Mouse (Mus musculus): ENCODE data around the gene Lyz2.
"Not testable (repeated sequence)": the region's sequence is repeated elsewhere in the genome, so short reads cannot be mapped to it uniquely, and the experiment has no call there.

The Lyz2 gene

DNA sequence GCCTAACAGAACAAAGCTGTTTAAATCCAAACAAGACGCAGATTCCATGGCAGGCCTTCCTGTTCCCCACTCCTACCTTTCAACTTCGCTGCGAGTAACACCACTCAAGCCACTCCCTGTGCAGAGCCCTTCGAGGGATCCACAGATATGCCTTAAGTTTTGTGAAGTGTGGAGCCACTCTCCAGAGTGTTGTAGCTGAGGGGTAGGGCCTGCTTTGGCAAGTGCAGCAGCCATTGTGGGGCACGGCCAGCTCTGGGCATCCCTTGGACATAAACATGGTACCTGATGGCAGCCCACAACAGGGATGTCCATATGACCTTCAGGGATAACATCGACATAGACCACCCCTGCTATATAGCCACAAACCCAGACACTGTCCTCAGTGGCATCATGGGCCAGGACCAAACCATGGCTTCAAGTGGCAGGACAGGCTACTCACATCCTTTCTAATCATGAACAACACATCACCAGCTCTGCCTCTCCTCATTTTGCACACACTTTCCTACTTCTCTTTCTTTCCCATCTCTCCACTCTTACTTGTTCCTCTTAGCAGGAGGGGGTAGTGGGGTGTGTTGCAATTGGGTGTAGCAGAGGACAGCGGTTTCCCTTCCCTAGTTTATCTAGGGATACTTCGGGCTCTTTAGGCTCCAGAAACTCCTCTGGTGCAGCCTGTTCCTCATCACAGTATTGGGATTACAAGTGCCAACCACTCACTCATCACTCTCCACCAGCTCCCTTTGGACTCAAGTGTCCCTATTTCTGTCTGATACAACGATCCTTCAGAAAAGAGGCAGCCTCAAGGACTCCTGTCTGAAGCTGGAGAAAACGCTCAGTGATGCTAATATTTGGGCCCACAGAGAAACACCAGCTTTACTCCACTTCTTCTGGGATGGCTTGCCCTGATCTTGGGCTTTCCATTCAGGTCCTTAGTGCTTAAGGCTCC lies 2.7 kb upstream of the Lyz2 start:
- DNase-seq (ENCODE audit: low spot score) = no peak

DNA sequence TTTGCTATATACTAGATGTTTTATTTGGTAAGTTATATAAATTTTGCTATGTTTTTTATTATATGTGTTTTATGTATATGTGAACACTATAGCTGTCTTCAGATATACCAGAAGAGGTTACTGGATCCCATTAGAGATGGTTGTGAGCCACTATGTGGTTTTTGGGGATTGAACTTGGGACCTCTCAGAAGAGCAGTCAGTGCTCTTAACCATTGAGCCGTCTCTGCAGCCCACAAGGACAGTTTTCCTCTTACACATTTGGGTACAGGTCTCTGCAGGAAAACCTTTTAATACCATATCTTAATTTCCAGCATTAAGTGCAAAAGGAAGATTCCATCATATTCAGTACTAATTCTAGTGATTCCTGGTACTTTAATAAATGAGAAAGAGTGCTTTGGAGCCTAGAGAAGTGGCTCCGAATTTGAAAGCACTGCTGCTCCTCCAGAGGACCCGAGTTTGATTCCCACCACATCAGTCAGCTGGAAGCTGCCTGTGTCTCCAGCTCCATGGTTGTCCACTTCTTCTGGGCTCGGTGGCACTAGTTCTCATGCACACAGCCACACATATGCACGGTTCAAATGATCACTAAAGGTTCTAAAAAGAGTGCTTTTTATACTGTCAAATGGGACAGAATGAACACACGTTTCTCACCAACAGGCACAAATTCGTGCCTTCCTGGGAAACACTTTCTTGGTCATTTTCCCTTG lies 1.9 kb upstream of the Lyz2 start:
- DNase-seq (ENCODE audit: low spot score) = no peak

DNA sequence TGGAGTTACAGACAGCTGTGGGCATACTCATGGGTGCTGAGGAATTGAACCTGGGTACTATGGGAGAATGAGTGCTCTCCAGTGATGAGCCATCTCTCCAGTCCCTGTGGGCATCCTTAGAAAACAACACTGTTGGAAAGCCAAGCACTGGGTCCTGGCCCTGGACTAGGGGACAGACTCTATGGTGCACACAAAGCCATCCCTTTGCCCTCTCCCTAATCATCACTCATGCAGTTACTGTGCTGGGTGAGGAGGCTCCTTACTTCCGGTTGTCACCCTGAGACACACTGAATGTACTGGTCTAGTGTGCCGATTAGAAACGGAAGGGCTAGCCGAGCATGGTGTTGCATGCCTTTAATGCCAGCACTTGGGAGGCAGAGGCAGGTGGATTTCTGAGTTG lies 1.1 kb upstream of the Lyz2 start:
- DNase-seq (ENCODE audit: low spot score) = not testable (repeated sequence)

GRCm38 (mm10) chr10:117282551-117282950 lies 430 bp upstream of the Lyz2 start:
- DNase-seq (ENCODE audit: low spot score) = no peak

DNA sequence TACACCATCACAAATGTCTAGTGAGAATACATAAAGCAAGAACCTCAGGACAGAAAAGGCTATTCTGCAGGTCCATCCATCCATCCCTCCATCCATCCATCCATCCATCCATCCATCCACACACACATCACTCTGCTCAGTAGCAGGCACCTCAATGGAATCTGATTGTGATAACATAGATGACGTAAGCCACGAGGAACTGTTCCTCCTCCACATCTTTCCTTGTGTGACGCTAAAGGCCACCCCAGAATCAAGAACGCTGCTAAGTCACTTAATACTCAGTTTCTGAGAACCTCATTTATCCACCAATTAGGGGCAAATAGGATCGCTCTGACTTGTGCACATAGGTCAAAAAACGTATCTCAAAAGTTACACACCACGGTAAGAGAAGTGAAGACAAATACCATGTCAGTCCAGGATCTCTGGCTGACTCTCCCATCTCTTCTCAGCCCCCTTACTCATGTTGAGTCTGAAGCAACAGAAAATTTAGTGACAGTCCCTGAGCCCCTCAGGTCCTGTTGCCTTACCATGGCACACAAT lies 670 bp downstream of the Lyz2 start:
- DNase-seq (ENCODE audit: low spot score) = no peak

GRCm38 (mm10) chr10:117280000-117280399 lies 2.1 kb downstream of the Lyz2 start:
- DNase-seq (ENCODE audit: low spot score) = no peak

GRCm38 (mm10) chr10:117278510-117278909 lies 3.6 kb downstream of the Lyz2 start:
- DNase-seq (ENCODE audit: low spot score) = not testable (repeated sequence)

GRCm38 (mm10) chr10:117277779-117278178 lies 4.3 kb downstream of the Lyz2 start:
- not testable (repeated sequence) for DNase-seq (ENCODE audit: low spot score)

GRCm38 (mm10) chr10:117275681-117276369 lies 6.3 kb downstream of the Lyz2 start:
- DNase-seq (ENCODE audit: low spot score) = no peak

DNA sequence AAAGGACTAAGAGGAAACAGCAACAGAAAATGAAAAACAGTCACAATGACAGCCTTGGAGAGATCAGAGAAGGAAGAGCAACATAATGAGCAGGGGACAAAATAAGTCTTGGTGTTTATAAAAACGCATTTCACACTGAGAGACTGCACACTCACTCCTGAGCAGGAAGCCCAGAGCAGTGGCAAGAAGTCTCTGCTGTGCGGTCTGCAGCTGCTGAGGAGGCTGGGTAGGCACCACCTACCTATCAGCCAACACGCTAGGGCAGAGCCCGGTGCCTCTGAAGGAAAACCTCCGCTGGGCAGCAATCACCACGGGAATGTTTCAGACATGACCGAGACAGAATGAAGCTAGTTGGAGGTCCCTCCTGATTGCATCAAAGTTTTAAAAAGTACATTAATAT lies 7.5 kb downstream of the Lyz2 start:
- not testable (repeated sequence) for DNase-seq (ENCODE audit: low spot score)

DNA sequence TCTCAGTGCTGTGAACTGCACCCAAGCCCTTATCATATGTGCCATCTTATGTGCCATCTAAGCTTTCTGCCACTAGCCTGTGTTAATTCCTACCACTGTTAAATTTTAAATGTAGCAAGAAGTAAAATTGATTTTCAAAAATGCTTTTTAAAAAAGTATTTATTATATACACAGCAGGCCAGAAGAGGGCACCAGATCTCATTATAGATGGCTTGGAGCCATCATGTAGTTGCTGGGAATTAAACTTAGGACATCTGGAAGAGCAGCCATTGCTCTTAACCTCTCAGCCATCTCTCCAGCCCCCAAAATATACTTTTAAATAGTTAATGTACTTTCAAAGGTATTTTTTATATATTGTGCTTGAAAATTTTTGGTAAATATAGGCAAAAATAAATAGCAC lies 10.1 kb downstream of the Lyz2 start:
- DNase-seq (ENCODE audit: low spot score) = no peak

GRCm38 (mm10) chr10:117259870-117260269 lies 22.3 kb downstream of the Lyz2 start:
- DNase-seq (ENCODE audit: low spot score) = no peak

DNA sequence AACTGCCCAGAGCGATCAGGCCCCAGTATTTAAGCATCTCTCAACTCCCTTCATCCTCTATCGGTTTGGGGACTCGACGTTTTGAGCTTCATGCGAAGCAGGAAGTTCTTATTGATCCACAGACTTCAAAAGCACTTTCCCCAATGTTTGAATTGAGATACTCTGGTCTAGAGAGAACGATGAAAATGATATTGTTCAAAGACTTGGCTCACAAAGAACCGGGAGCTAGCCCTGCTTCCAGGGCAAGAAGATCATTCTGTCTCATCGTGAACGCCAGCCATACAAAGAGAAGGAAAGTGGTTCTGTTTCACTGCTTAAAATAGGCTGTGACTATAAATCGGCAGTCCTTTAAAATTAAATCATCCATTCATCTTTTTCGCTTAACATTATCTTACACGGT lies 43.5 kb downstream of the Lyz2 start, which contains the start of gene 9530003J23Rik:
Gene 9530003J23Rik (minus strand): TSS at position 101 of the 400 bp plus-strand sequence.
- DNase-seq (ENCODE audit: low spot score) = no peak

GRCm38 (mm10) chr10:117235866-117236265 lies 46.3 kb downstream of the Lyz2 start:
- no peak for DNase-seq (ENCODE audit: low spot score)

DNA sequence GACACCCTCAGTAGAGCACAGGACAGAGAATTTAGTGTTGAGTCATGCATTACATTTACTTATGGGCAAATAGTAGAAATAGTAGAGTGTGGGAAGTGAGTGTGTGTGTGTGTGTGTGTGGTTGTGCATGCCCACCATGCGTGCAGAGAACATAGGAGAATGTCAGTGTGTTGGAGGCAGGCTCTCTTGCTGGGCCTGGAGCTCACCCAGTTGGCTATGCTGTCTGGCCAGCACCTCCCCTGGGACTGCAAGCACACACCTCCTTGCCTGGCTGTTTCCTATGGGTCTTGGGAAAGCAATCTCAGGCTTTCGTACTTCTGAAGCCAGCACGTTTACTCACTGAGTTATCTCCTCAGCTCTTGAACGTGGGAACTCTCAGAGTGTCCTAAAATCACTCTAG lies 47.3 kb downstream of the Lyz2 start:
- DNase-seq (ENCODE audit: low spot score) = no peak

DNA sequence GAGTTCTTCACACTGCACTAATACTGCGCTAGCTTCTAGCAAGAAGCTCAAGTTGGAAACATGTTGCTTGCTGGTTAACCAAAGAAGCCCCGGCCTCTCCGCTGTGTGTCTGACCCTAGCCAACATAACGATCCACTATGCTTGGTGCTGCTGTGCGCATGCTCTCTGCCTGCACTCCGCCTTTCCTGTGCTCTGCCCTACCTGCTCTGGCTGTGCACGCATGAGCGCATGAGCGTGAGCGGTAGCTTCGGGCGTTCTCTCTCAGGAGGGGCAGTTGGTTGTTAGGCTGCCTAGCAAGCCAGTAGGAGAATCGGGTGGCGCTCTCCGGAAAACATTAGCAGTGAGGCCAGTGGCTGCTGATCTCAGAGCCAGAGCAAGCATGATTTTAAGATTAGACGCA lies 52.3 kb downstream of the Lyz2 start:
- no peak for DNase-seq (ENCODE audit: low spot score)

All from c-Kit-positive CD71-positive TER-119-positive erythroid progenitor cells, embryonic 14.5 days (primary cell).